Mouse (Mus musculus) intestine, embryonic 14.5 days (tissue): ENCODE data around the gene Naa25. TPM values are rescaled to one million over a fixed set of nuclear protein-coding genes. Genes with fewer than 3 reads are reported as not detected.

Experiments used
- polyA plus RNA-seq: library from polyadenylated mRNA; unstranded; fragments of >200 nt; fragmentation: Nextera tagmentation; extraction: Ambion mirVana; gene quantifications from 2 replicates; pipeline ENCODE4 v1.2.1, GENCODE M21; 2014

Gene Naa25
- polyA plus RNA-seq, 1 experiment from 2014 or later: 47.4 TPM

Other genes with a start within 250 kb of the Naa25 start
- 23.2 and 24.3 TPM in 2 replicates for gene Ptpn11, start 206.5 kb upstream of the Naa25 start, polyA plus RNA-seq
- 766 and 768 TPM in 2 replicates for gene Rpl6, start 193.5 kb upstream of the Naa25 start, polyA plus RNA-seq
- 8.0 and 8.1 TPM in 2 replicates for gene Hectd4, start 177.7 kb upstream of the Naa25 start, polyA plus RNA-seq
- 72.4 and 74.9 TPM in 2 replicates for gene Trafd1, start 12.3 kb upstream of the Naa25 start, polyA plus RNA-seq
- gene Tmem116, start 54.0 kb downstream of the Naa25 start, polyA plus RNA-seq: 1.8 and 2.7 TPM in 2 replicates
- gene Erp29, start 54.6 kb downstream of the Naa25 start, polyA plus RNA-seq: 164 and 167 TPM in 2 replicates
- 0.07 and 0.16 TPM in 2 replicates for gene Adam1b, start 105.5 kb downstream of the Naa25 start, polyA plus RNA-seq
- 1.6 and 2.1 TPM in 2 replicates for gene Adam1a, start 147.5 kb downstream of the Naa25 start, polyA plus RNA-seq
- not detected in 2 replicates for gene Gm42878, start 147.5 kb downstream of the Naa25 start, polyA plus RNA-seq
- gene Mapkapk5, start 148.0 kb downstream of the Naa25 start, polyA plus RNA-seq: 48.8 and 59.8 TPM in 2 replicates
- 70.2 and 76.5 TPM in 2 replicates for gene Aldh2, start 195.9 kb downstream of the Naa25 start, polyA plus RNA-seq
- gene Acad12, start 221.0 kb downstream of the Naa25 start, polyA plus RNA-seq: 2.4 and 3.4 TPM in 2 replicates